Mouse (Mus musculus) lung, postnatal 0 days (tissue): ENCODE measurements at regions not wholly inside any gene's neighbourhood (a gene's known extent, or its start where the extent isn't known, plus 50 kb on each side); places are given as distances from the start of the nearest gene placed in this dataset.

Source experiments
- CTCF ChIP-seq: IDR thresholded peaks from 2 replicates; pipeline ENCODE4 v1.5.1; 2016; ENCODE audit warnings: antibody characterized with exemption, mild to moderate bottlenecking
- EP300 ChIP-seq: IDR thresholded peaks from 2 replicates; pipeline ENCODE4 v1.6.1; 2016; ENCODE audit warnings: antibody characterized with exemption, mild to moderate bottlenecking, control low read depth

DNA sequence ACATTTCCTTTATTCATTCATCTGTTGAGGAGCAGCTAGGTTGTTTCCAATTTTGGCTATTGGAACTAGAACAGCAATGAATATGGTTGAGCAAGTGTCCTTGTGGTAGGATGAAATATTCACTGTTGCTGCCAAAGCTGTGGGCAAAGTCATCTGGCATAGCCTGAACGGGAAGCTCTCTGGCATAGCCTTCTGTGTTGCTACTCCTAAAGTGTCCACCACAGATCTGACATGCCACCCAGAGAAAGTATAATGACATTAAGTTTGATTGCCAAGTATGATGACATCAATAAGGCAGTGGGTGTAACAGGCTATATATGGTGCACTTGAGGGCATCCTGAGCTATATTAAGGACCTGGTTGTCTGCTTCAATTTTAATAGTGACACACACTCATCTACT, 113.7 kb upstream of the Adamts5 start:
- TF ChIP-seq CTCF (no peak), EP300 (no peak)
